Mouse (Mus musculus): ENCODE measurements around the gene Pkhd1.

DNA sequence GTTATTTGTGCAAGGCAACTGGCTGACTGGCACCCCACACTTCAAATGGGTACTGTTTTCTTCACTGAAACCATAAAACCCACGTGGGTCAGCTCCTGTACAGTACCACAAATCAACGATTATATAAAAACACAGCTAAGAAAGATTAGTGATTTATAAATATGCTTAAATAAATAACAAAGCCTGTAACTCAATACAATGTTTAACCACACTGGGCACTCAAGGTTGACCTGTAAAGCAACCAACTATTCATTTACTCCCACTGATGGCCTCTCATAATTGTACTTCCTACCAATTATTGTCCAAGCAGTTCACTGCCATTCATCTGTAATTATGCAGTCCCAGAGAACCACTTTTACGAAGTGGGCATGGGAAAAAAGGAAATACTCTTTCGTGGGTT is 219.5 kb downstream of the Pkhd1 start:
- no peak for TF ChIP-seq CTCF (IDR thresholded peaks at IDR 0.05; ENCODE audit: low read depth, low read length)
- no peak for TF ChIP-seq POLR2A (IDR thresholded peaks at IDR 0.05; ENCODE audit: insufficient read depth, low read length)
